Mouse (Mus musculus): ENCODE results near the gene Fkrp.

DNA sequence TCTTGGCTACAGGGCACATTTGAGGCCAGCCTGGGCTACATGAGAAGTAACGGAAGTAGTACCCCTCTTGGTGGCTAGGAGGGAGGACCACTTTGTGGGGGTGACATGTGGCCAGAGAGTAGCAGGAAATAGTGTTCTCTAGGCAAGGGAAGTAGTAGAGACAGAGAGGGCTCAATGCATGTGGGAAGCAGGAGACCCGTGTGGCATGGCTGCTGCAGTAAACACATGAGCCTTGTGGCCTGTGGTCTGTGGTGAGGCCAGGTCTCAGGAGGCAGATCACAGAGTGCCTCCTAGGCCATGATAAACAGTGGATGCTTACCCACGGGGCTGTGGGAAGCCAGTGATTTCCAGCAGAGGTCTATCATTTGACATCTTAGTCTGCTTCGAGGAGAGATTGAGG, 10.7 kb upstream of the Fkrp start:
- TF ChIP-seq GATA1 (IDR thresholded peaks at IDR 0.05; ENCODE audit: low read length) (no peak), TAL1 (IDR thresholded peaks at IDR 0.05; ENCODE audit: low read length) (no peak)

Data from erythroblast, embryonic 14.5 days (primary cell).